Mouse (Mus musculus) hindbrain, embryonic 12.5 days (tissue): Measurements from ENCODE around the gene Riok2. TPM values are rescaled to one million over a fixed set of nuclear protein-coding genes. Genes with fewer than 3 reads are reported as not detected.

Experiments
- ATAC-seq: fragments of 200-750 bp; cut with Nextera tagmentation; 2 replicates; pipeline ENCODE4 v1.8.0; 2017; ENCODE audit warnings: moderate TSS enrichment; ENCODE audit not compliant: low FRiP score
- H3K27ac ChIP-seq: fragments of 300-500 bp; sonication (generic); 2 replicates; pipeline ENCODE4 v1.5.1; 2016; ENCODE audit warnings: mild to moderate bottlenecking
- H3K27me3 ChIP-seq: fragments of 300-500 bp; sonication (generic); 2 replicates; pipeline ENCODE4 v1.6.1; 2016; ENCODE audit warnings: mild to moderate bottlenecking
- H3K36me3 ChIP-seq: fragments of 300-500 bp; sonication (generic); 2 replicates; pipeline ENCODE4 v1.6.1; 2016; ENCODE audit warnings: mild to moderate bottlenecking
- H3K4me1 ChIP-seq: fragments of 300-500 bp; sonication (generic); 2 replicates; pipeline ENCODE4 v1.6.1; 2016
- H3K4me2 ChIP-seq: fragments of 300-500 bp; sonication (generic); replicated peaks from 2 replicates; pipeline ENCODE4 v1.6.1; 2016; ENCODE audit warnings: mild to moderate bottlenecking
- H3K4me3 ChIP-seq: fragments of 300-500 bp; sonication (generic); 2 replicates; pipeline ENCODE4 v1.5.1; 2016; ENCODE audit warnings: mild to moderate bottlenecking
- H3K9ac ChIP-seq: fragments of 300-500 bp; sonication (generic); 2 replicates; pipeline ENCODE4 v1.6.1; 2016; ENCODE audit warnings: mild to moderate bottlenecking, moderate library complexity
- H3K9me3 ChIP-seq: fragments of 300-500 bp; sonication (generic); replicated peaks from 2 replicates; pipeline ENCODE4 v1.6.1; 2016; ENCODE audit warnings: mild to moderate bottlenecking
- WGBS: fragments of 180-500 bp; shearing (Covaris S2); methylation state at CpG from one replicate; pipeline ENCODE4 v1.1.7; 2016; 5-methylcytosine and 5-hydroxymethylcytosine counted together
- polyA plus RNA-seq: library from polyadenylated mRNA; unstranded; fragments of >200 nt; fragmentation: Nextera tagmentation; extraction: Ambion mirVana; gene quantifications from 2 replicates; pipeline ENCODE4 v1.2.1, GENCODE M21; 2016

The Riok2 gene
- polyA plus RNA-seq, 1 experiment from 2014 or later = 27.5 TPM

DNA sequence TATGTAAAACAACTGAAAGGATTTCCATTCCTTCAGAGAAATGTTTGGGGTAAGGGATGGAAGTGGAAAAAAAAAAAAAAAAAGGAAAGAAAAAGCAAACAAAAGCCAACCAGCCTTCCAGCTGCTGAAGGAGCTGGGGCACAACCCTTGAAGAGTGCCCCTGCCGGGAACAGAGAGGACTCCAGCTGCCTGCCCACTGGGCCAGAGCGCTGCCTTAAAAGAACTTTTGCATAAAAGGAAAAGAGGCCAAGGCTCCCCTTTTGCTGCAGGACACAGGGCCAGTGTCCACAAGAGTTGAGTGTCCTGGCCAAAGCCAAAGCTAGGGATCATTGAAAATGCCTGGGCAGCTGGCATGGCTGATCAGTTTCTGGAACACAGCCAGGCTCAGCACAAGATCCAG lies 35.5 kb downstream of the Riok2 start:
- H3K9ac ChIP-seq = no peak overlapping the region
- no peaks in the 10 kb centered on the region for H3K36me3 ChIP-seq
- H3K27me3 ChIP-seq = no peaks in the 10 kb centered on the region
- WGBS = 0% methylated on average over 2 of the region's 2 CpGs
- H3K27ac ChIP-seq = 0 out of 2 replicates have a peak overlapping the region, but pooled peaks have one; percentile 24
- H3K9me3 ChIP-seq = no peaks in the 10 kb centered on the region
- no peak overlapping the region for H3K4me2 ChIP-seq
- peaks cover 6% of the 10 kb centered on the region; the same call in 1 of the 2 replicates for H3K4me1 ChIP-seq
- ATAC-seq = 0 out of 2 replicates have a peak, but pooled peaks have one; percentile 51
- no peak overlapping the region for H3K4me3 ChIP-seq

GRCm38 (mm10) chr17:17411443-17411842 lies 37.3 kb downstream of the Riok2 start:
- Histone ChIP-seq H3K4me1 (peaks cover 6% of the 10 kb centered on the region; the same call in 1 of the 2 replicates), H3K4me2 (no peak overlapping the region), H3K9ac (no peak overlapping the region), H3K4me3 (no peak overlapping the region), H3K9me3 (no peaks in the 10 kb centered on the region), H3K36me3 (no peaks in the 10 kb centered on the region), H3K27me3 (no peaks in the 10 kb centered on the region), H3K27ac (no peak overlapping the region)
- 76% methylated on average over 2 of the region's 2 CpGs for WGBS
- no peak for ATAC-seq

GRCm38 (mm10) chr17:17412176-17412575 lies 38.1 kb downstream of the Riok2 start:
- Histone ChIP-seq H3K27me3 (no peaks in the 10 kb centered on the region), H3K9me3 (no peaks in the 10 kb centered on the region), H3K36me3 (no peaks in the 10 kb centered on the region), H3K9ac (no peak overlapping the region), H3K4me3 (no peak overlapping the region), H3K27ac (no peak overlapping the region), H3K4me2 (no peak overlapping the region), H3K4me1 (peaks cover 6% of the 10 kb centered on the region; the same call in 1 of the 2 replicates)
- ATAC-seq = no peak
- 95% methylated on average over 2 of the region's 2 CpGs for WGBS

DNA sequence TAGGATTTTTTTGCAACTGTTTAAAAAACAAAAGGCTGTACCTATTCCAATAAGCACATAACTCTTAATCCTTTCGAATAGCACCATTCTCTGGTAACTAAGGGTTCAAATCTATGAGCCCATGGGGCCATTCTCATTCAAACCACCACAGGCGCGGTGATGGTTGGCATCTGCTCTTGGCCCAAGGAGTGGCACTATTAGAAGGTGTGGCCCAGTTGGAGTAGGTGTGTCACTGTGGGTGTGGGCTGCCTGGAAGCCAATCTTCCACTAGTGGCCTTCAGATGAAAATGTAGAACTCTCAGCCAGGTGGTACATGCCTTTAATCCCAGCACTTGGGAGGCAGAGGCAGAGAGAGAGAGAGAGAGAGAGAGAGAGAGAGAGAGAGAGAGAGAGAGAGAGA lies 40.1 kb downstream of the Riok2 start:
- Histone ChIP-seq H3K9ac (no peak overlapping the region), H3K27ac (no peak overlapping the region), H3K4me2 (no peak overlapping the region), H3K36me3 (no peaks in the 10 kb centered on the region), H3K4me1 (peaks cover 4% of the 10 kb centered on the region; the same call in 1 of the 2 replicates), H3K9me3 (no peaks in the 10 kb centered on the region), H3K4me3 (no peak overlapping the region), H3K27me3 (no peaks in the 10 kb centered on the region)
- no peak for ATAC-seq
- WGBS = 89% methylated on average over 3 of the region's 3 CpGs

DNA sequence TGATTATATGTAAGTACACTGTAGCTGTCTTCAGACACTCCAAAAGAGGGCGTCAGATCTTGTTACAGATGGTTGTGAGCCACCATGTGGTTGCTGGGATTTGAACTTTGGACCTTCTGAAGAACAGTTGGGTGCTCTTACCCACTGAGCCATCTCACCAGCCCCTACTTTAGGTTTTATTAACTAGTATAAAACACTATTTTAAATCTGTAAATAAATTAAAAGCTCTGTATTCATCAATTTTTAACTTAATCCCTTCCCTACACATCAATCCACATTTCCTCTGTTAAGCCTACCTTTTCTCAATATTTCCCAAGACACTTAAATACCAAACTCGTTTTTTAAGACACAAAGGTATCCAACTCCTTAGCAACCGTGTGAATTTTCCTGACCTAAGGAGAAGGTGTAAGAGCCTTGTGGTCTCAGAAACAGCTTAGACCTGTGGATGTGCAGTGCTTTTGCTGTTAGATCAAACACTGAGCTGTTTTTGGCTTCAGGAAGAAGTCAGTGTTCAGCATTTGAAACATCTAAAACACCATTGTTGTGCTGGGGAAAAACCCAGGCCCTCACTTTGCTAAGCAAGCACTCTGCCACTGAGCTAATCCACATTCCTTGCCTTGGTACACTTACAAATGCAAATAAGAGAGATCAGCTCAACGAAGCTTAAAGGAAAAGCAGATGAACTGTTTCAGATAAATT lies 50.6 kb downstream of the Riok2 start:
- no peak for ATAC-seq
- no peak overlapping the region for H3K27ac ChIP-seq
- H3K4me1 ChIP-seq = peaks cover 3% of the 10 kb centered on the region; the same call in 1 of the 2 replicates
- no peaks in the 10 kb centered on the region for H3K9me3 ChIP-seq
- no peak overlapping the region for H3K4me3 ChIP-seq
- 28% methylated on average over 4 of the region's 4 CpGs for WGBS
- H3K36me3 ChIP-seq = no peaks in the 10 kb centered on the region
- no peak overlapping the region for H3K9ac ChIP-seq
- H3K27me3 ChIP-seq = no peaks in the 10 kb centered on the region
- H3K4me2 ChIP-seq = no peak overlapping the region

DNA sequence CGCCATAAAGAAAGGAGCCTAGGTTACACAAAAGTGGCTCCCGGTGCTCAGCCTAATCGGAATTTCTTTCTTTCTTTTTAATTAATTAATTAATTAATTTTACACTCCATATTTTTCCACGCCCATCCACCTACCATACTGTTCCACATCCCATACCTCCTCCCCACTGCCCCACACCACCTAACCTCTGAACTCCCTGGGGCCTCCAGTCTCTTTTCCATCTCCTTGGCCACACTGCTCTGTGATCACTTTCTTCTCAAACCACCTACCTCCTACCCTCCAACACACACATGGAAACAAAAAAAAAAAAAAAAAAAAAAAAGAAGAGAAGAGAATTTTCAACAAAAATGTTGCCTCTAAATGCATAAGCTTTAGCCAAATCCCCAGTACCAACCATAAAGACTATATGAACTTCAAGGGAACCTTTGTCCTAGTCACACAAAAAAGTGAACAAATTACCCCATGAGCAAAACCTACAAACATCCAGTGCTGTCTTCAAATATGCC lies 51.3 kb downstream of the Riok2 start:
- Histone ChIP-seq H3K9me3 (no peaks in the 10 kb centered on the region), H3K9ac (no peak overlapping the region), H3K4me1 (peaks cover 3% of the 10 kb centered on the region; the same call in 1 of the 2 replicates), H3K4me3 (no peak overlapping the region), H3K27me3 (no peaks in the 10 kb centered on the region), H3K4me2 (no peak overlapping the region), H3K27ac (no peak overlapping the region), H3K36me3 (no peaks in the 10 kb centered on the region)
- 33% methylated on average over 4 of the region's 4 CpGs for WGBS
- no peak for ATAC-seq

GRCm38 (mm10) chr17:17425906-17426305 lies 51.8 kb downstream of the Riok2 start:
- no peaks in the 10 kb centered on the region for H3K27me3 ChIP-seq
- ATAC-seq = no peak
- H3K9me3 ChIP-seq = no peaks in the 10 kb centered on the region
- no peak overlapping the region for H3K4me3 ChIP-seq
- no peak overlapping the region for H3K9ac ChIP-seq
- no peaks in the 10 kb centered on the region for H3K36me3 ChIP-seq
- WGBS = 57% methylated on average over 3 of the region's 3 CpGs
- no peak overlapping the region for H3K27ac ChIP-seq
- peaks cover 3% of the 10 kb centered on the region; the same call in 1 of the 2 replicates for H3K4me1 ChIP-seq
- H3K4me2 ChIP-seq = no peak overlapping the region

GRCm38 (mm10) chr17:17428888-17429287 lies 54.8 kb downstream of the Riok2 start:
- Histone ChIP-seq H3K27me3 (no peaks in the 10 kb centered on the region), H3K9ac (no peak overlapping the region), H3K27ac (no peak overlapping the region), H3K9me3 (no peaks in the 10 kb centered on the region), H3K4me3 (no peak overlapping the region), H3K36me3 (no peaks in the 10 kb centered on the region), H3K4me2 (no peak overlapping the region), H3K4me1 (peaks cover 3% of the 10 kb centered on the region; the same call in 1 of the 2 replicates)
- WGBS = 82% methylated on average over 2 of the region's 2 CpGs
- no peak for ATAC-seq

GRCm38 (mm10) chr17:17433679-17434078 lies 59.6 kb downstream of the Riok2 start:
- Histone ChIP-seq H3K27me3 (no peaks in the 10 kb centered on the region), H3K4me2 (no peak overlapping the region), H3K4me1 (no peaks in the 10 kb centered on the region), H3K27ac (no peak overlapping the region), H3K9ac (no peak overlapping the region), H3K4me3 (no peak overlapping the region), H3K36me3 (no peaks in the 10 kb centered on the region), H3K9me3 (no peaks in the 10 kb centered on the region)
- ATAC-seq = no peak
- 71% methylated on average over 4 of the region's 4 CpGs for whole genome bisulfite sequencing

DNA sequence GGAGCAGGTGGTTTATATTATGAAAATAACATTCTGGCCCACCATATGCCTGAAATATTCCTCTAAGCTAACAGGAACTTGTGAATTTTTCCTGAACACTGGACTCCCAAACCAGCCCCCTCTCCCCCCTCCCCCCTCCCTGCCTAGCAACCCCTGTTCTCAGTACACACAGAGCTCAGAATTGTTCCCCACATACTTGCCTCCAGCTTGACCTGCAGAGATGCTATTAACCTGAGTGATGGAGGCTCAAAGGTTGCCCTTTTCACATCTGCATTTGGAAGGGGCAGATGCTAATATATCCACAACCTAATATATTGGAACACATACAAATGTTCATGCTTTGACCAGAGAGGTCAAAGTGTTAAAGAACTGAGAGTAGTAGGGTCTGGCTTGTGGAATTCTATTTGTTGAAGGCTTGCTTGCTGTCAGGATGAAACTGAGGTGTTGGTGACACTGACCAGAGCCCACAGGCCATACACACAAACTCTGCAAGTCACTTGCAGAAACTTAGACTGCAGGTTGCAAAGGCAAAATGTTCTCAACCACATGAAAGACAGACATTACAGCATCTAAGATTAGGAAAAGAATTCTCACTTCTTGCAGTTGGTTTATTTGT lies 64.6 kb downstream of the Riok2 start:
- H3K9me3 ChIP-seq = no peaks in the 10 kb centered on the region
- H3K27me3 ChIP-seq = no peaks in the 10 kb centered on the region
- H3K4me1 ChIP-seq = no peaks in the 10 kb centered on the region
- H3K9ac ChIP-seq = no peak overlapping the region
- no peak overlapping the region for H3K4me2 ChIP-seq
- no peak for ATAC-seq
- no peak overlapping the region for H3K27ac ChIP-seq
- no peak overlapping the region for H3K4me3 ChIP-seq
- no peaks in the 10 kb centered on the region for H3K36me3 ChIP-seq

DNA sequence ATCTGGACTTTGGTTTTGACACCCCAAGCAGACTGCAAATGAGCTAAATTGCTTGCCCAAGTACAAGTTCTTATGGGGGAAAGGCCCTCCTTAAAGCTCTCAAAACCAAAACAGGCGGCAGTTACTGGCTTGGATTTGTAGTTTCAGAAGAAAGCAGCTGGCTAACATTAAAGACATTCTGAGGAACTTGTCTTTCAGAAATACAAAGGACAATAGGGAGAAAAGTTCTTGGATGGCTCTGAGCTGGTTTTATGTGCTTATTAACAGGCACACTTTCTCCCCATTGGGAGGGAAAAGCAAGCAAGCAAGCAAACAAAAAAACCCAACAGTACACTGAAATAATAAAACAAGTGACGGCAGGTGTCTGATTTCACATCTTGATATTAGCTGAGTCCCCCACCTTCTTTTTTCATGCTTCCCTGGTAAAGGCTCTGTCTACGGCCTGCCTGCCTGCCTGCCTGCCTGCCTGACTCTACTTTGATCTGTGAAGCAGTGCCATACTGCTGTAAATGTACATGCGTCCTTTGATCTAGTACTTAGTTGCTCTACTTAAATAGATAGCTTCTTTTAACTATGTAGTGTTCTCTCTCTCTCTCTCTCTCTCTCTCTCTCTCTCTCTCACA lies 67.9 kb downstream of the Riok2 start:
- 42% methylated on average over 4 of the region's 4 CpGs for WGBS
- H3K4me1 ChIP-seq = no peaks in the 10 kb centered on the region
- no peak for ATAC-seq
- H3K27ac ChIP-seq = no peak overlapping the region
- no peaks in the 10 kb centered on the region for H3K36me3 ChIP-seq
- no peaks in the 10 kb centered on the region for H3K27me3 ChIP-seq
- no peak overlapping the region for H3K9ac ChIP-seq
- H3K9me3 ChIP-seq = no peaks in the 10 kb centered on the region
- H3K4me2 ChIP-seq = no peak overlapping the region
- no peak overlapping the region for H3K4me3 ChIP-seq

GRCm38 (mm10) chr17:17444297-17444886 lies 70.3 kb downstream of the Riok2 start:
- peaks cover 9% of the 10 kb centered on the region; the same call in 1 of the 2 replicates for H3K4me1 ChIP-seq
- 88% methylated on average over 3 of the region's 3 CpGs for WGBS
- ATAC-seq = no peak
- no peak overlapping the region for H3K4me2 ChIP-seq
- no peaks in the 10 kb centered on the region for H3K36me3 ChIP-seq
- no peak overlapping the region for H3K4me3 ChIP-seq
- H3K9me3 ChIP-seq = no peaks in the 10 kb centered on the region
- H3K27ac ChIP-seq = no peak overlapping the region
- no peaks in the 10 kb centered on the region for H3K27me3 ChIP-seq
- no peak overlapping the region for H3K9ac ChIP-seq
